Mouse (Mus musculus): Measurements from ENCODE around the gene Pp2d1.

Pp2d1 gene

GRCm38 (mm10) chr17:53566161-53566918, 27.1 kb upstream of the Pp2d1 start, which contains the start of gene Kat2b:
Kat2b (plus strand) TSS chr17:53566861.
- DNase-seq: peak in 1 of 2 experiments; percentile 19

DNA sequence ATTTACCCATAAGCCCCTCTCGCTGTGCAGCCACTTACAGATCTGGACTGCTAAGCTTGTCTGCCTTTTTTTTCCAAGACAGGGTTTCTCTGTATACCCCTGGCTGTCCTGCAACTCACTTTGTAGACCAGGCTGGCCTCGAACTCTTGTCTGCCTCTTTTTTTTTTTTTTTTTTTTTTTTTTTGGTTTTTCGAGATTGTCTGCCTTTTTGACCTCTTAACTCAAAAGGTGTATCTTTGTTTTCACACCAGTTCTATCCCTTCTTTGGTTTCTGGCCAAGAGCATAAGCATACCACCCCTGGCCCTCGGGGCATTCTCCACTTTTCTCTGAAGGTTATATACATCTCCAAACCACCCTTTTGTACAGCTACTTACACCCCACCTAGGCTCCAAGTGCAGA, 25.6 kb upstream of the Pp2d1 start:
- DNase-seq: no peak

DNA sequence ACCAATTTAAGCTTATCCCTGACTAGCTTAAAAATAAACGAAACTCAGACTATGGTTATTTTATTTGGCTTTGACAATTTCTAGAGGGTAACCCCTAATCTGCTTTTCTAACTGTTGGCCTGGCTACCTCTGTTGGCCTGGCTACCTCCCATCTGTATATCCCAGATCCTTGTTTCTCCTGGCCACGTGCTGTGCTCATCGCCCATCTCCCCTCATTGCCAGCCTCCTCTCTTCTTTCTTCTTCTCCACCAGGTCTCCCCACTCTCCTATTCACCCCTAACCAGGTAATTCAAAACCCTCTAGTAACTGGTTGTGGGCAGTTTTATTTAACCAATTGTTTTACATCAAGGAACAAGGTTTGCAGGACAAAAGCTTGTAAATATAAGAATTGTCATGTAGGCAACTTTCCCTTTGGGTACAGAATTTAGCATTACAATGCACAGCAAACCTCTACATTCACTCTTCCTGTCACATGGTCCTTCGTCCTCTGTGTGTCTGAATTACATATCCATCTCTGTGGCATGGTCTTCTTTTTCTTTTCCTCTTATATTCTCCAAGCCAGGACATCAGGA, 22.3 kb upstream of the Pp2d1 start:
- DNase-seq: no peak

GRCm38 (mm10) chr17:53559646-53560045, 20.4 kb upstream of the Pp2d1 start:
- DNase-seq: no peak

DNA sequence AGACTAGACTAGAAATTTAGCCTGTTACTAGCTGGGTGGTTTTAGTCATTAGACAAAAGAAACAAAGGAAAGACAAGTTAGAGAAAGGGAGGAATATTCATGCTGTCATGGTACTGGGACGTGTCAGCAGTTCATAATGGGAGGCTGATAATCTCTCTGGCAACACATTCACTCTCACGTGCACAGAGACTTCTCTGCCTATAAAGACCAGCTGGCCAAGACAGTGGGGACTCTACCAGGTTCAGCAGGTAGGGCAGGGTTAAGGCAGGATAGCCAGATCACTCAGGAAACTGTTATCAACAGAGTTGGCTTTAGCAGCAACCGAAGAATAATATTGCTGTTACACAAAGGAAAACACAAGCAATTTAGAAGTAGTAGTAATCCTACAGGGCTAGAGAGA, 18.2 kb upstream of the Pp2d1 start:
- DNase-seq: no peak

- DNase-seq: no peak
Observed at GRCm38 (mm10) chr17:53554813-53555212, 15.6 kb upstream of the Pp2d1 start.

DNA sequence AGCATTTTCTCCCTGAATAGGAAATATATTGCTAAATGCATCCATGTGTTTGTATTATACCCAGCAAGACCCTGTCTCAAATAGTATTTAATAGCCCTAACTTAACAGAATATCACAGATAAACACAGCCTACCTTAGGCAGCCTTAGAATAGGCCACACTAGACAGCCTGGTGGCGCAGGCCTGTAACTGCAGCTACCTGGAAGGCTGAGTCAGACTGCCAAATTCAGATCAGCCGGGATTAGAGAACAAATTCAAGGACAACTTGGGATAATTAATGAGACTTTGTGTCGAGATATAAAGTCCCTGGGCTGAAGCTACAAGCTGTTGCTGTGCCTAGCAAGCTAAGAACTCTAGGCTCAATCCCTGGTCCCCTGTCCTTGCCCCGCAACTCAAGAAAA, 14.8 kb upstream of the Pp2d1 start:
- DNase-seq: no peak

DNA sequence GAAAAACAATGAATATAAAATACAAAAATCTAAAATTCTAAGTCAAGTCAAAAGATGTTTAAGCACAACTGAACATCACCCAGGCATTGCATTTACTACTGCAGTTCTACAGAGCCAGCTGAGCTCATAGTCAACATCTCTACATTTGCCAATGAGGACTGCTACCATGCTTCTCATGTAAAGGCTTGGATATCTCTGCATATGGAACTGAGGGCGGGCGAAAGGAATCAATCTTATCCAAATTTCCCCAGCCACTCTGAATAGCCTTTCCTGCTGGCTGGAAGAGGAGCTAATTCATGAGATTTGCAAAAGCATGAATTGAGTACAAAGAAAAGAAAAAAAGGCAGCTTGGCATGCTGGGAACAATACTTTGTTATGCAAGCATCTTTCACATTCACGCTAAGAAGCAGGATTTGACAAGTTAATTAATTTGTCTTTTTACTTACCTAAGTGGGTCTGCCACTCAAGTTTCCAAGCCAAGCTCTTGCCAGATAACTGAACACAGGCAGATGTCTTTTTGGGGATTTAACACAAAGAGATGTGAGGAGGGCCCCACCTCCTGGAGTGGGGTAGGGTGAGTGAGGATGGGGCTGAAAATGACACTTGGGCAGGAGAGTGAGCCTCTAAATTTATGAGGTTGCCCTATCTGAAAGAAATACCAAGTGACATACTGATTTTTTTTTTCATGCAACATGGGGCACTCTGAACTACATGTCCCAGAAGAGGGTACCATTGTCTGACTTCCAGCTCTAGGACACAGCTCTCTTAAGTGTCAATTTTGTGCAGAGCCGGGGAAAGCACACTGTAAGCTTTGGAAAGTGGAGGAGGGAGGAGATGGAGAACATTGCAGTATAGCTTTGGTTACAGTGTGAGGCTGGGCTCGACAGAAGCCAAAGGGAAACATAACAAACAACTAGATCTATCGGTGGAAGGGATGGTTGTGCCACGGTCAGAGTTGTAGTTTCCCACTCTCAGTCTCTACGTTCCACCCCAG, 12.4 kb upstream of the Pp2d1 start:
- DNase-seq: no peak

DNA sequence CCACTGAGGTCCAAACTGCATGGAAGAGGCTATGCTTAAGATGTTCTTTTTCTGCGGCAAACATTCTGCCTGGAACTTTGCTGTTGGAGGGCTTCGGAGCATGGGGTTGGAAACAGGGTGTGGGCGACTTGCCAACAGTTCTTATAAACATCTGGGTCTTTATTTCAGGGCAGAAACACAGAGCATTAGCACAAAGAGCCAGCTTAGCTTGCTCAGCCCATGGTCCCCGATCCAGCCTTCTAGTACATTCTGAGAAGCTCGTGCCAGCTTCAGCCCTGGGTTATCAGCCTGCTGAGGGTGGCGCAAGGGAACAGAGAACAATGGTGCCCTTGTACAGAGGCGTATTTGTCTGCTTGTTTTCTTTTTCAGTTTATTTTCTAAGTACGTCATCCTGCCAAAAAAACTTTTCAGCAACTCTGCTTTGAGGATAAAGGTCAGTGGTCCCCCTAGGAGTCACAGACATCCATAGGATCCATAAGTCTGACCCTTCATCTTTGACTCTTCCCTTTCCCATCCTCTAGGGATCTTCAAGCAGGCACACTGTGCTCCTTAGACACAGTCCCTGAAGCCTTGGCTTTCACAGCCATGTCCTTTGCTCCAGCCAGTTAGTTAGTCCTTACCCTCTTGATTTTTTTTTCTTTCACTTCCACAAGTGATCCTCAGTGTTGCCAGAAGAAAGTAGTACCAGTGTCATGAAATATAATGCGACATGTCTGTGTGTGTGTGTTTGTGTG, 4.5 kb upstream of the Pp2d1 start:
- DNase-seq: no peak

DNA sequence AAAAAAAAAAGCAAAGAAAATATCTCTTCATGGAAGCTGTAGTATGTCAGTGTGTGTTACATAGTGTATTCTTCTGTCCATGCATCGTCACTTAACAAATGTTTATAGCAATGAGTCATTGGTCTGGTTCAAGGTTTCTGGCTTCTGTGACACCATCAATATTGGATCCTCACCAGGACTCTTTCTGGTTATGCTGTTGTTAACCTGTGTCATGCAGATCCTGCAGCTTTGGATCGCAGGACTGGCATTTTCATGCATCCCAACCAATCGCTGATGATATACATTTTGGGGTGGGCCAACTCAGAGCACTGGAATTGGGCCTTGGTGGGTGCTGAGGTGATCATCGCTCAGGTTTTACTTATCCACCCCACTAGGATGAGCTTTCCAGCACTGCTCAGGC, 3.3 kb upstream of the Pp2d1 start:
- DNase-seq: no peak

- no peak for DNase-seq
Observed at GRCm38 (mm10) chr17:53532425-53532824, 6.8 kb downstream of the Pp2d1 start.

DNA sequence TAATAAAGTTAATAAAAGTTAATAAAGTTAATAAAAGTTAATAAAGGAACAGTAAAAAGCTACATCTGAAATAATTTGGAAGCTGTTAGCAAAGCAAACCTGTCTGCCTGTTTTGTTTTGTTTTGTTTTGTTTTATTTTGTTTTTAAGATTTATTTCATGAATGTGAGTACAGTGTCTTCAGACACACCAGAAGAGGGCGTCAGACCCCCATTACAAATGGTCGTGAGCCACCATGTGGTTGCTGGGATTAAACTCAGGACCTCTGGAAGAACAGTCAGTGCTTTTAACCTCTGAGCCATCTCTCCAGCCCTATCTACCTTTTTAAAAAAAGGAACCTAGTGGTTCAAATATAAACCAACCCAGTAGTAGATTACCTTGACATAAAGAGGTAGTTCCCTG, 8.1 kb downstream of the Pp2d1 start:
- no peak for DNase-seq

DNA sequence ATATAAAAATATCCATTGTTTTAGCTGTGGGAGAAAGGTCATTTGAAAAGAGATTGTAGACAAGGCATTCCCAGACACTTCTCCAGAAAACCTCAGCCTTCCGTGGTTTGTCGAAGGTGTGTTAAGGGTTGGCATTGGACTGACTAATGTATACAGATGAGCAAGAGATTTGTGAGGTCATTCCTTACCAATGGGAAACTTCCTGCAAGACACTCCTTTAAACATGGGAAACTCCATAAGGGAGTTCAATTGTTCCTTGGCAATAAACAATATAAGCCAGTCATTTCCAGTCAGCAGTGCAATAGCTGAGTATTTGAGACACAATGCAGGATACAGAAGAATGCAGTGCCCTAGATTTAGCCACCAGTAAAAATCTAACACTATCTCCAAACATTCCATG, 11.2 kb downstream of the Pp2d1 start:
- no peak for DNase-seq

- DNase-seq: no peak
Observed at GRCm38 (mm10) chr17:53520509-53520908, 18.7 kb downstream of the Pp2d1 start.

DNA sequence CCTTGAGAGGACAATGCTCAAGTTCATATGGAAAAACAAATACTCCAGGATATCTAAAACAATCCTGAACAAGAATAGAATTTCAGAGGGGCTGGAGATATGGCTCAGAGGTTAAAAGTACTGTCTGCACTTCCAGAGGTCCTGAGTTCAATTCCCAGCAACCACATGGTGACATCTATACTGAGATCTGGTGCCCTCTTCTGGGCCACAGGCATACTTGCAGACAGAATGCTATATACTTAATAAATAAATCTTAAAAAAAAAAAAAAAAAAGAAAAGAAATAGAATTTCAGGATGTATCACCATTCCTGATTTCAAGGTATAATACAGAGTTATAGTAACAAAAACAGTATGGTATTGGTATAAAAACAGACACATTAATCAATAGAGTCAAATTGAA, 19.9 kb downstream of the Pp2d1 start:
- DNase-seq: no peak

GRCm38 (mm10) chr17:53512311-53512951, 26.8 kb downstream of the Pp2d1 start:
- no peak for DNase-seq

DNA sequence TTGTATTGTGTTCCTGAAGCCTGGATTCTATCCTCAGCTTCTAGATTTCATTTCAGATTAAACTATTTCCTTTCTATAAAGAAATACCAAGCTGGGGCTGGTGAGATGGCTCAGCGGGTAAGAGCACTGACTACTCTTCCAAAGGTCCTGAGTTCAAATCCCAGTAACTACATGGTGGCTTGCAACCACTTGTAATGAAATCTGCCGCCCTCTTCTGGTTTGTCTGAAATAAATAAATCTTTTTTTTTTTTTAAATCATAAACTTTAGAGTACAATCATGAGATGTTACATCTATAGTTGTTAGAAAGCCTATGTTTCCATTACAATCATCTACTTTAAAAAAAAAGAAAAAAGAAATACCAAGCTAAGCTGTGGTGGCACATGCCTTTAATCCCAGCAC, 36.3 kb downstream of the Pp2d1 start:
- no peak for DNase-seq

GRCm38 (mm10) chr17:53489007-53489378, 50.3 kb downstream of the Pp2d1 start:
- no peak for DNase-seq

DNA sequence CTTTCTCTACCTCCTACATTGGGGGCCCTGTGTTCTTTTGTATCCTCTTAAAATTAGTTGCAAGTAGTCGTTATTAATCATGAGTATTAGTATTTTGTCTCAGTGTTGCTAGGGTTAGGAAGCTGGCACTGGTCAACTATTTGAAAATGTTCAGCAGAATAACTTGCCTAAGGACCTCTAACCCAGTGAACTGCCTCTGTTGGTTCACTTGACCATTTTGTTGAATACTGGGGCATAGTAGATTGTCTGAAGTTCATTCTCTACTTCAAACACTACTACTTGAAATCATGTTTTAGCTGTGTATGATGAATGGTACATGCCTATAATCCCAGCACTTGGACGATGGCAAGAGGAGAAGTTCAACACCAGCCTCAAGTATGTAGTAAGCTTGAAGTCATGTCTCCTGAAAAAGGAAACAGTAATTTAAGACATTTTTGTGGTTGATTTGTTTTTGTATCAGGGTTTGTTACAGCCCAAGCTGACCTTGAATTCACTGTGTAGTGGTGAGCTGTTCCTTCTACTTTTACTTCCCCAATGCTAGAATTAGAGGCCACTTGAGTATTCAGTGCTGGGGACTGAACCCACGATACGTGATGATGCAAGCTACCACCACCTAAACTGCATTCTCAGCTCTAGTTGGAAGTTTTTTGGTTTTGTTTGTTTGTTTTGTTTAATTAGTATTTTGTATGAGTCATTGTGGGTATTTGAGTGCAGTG, 50.8 kb downstream of the Pp2d1 start:
- DNase-seq: no peak

DNA sequence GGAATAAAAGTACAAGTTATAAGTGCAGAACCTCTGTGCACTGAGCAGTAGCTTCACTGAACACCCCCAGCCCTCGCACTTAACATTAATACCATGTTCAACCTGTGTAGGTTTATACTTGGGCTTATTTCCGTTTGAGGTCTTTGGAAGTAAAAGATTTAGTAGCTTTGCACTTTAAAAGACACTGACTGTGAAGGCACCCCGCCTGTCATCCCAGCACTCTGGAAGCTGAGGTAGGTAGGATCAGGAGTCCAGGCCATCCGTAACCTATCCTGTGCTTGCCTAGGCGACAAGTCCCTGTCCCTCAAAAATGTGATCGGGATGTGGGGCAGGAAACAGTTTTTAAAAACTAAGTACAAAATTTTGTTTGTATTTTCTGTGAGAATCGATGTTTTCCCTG, 58.8 kb downstream of the Pp2d1 start:
- no peak for DNase-seq

DNA sequence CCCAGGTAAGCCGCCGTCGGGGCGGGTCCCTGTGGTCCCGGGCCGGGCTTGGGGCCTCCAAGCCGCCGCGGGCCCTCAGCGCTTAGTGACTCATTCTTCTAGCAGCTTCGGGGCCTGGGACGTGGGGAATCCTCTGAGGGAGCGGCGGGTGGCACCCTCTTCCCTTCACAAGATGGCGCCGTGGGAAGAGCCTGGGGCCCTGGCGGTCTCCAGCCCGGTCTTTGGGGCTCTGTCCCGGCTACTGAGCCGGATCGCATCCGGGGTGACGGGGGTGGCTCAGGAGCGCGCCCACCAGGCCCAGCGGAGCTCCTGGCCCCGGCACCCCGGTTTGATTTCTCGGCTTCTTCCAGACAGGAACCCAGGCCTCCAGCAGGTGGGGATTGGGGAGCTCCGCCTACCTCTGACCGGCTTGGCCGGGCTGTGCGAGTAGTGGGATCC, 59.6 kb downstream of the Pp2d1 start:
- no peak for DNase-seq
